Mouse (Mus musculus) liver, embryonic 14.5 days (tissue): ENCODE measurements at regions not wholly inside any gene's neighbourhood (a gene's known extent, or its start where the extent isn't known, plus 50 kb on each side); places are given as distances from the start of the nearest gene placed in this dataset.

ENCODE experiments used
- CTCF ChIP-seq: IDR thresholded peaks from 2 replicates; pipeline ENCODE4 v1.5.1; 2016; ENCODE audit warnings: antibody characterized with exemption, low read depth, control low read depth
- EP300 ChIP-seq: IDR thresholded peaks from 2 replicates; pipeline ENCODE4 v1.6.1; 2016; ENCODE audit warnings: antibody characterized with exemption, low read depth

GRCm38 (mm10) chr9:85136715-85137582 is 175.6 kb upstream of the Gm11114 start:
- TF ChIP-seq CTCF (no peak), EP300 (no peak)
